ENCODE assay signal across 8 mouse cellular contexts in the genomic region with DNA sequence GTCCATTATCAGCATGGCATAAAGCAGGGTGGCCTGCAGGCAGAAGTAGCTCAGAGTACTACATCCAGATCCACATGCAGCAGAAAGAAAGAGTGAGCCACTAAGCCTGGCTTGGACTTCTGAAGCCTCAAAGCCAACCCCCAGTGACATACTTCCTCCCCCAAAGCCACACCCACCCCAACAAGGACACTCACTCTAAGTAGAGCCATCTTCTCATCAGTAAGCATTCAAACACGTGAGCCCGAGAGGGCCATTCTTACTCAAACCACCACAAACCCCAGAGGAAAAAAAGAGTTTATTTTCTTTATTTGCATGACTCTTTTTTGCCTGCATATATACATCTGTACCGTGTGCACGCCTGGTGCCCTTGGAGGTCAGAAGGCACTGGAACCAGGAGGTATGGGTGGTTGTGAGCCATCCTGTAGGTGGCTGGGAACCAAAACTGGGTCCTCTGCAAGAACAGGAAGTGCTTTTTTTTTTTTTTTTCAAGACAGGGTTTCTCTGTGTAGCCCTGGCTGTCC. TPM values are rescaled to one million over a fixed set of nuclear protein-coding genes. Genes with fewer than 3 reads are reported as not detected.
DNase-seq lines count a peak whose midpoint lies in the region; ATAC-seq and TF ChIP-seq lines count a peak whose summit lies in the region.
"Had no signal": no experiment of that assay in that cellular context is flagged by ENCODE, and none has a peak within 500 bp of the region (broad histone marks: within the 10 kb centered on the region; RNA-seq: fewer than 3 reads in every experiment).

No protein-coding gene starts in this region.

- no peaks in the 10 kb centered on the region for H3K27me3 ChIP-seq in hindbrain, embryonic 14.5 days (ENCODE audit: control insufficient read depth, insufficient read depth, low read length)
- H3K27me3 ChIP-seq in lung, embryonic 16.5 days (ENCODE audit: control insufficient read depth, insufficient read depth, low read depth, low read length) = no peaks in the 10 kb centered on the region
- no peaks in the 10 kb centered on the region for H3K27me3 ChIP-seq in stomach, postnatal 0 days (ENCODE audit: control insufficient read depth, insufficient read depth, low read length)

- H3K4me2 ChIP-seq in hindbrain, embryonic 14.5 days (replicated peaks) = peak overlapping the region; percentile 94
- H3K4me2 ChIP-seq in lung, embryonic 16.5 days (ENCODE audit: low read depth, low read length) = peak overlapping the region; percentile 59
- peak overlapping the region; percentile 79 for H3K4me2 ChIP-seq in stomach, postnatal 0 days (replicated peaks; ENCODE audit: low read depth)

- H3K4me3 ChIP-seq in hindbrain, embryonic 14.5 days (replicated peaks; ENCODE audit: low read length) = peak overlapping the region; percentile 86
- peak overlapping the region; percentile 71 for H3K4me3 ChIP-seq in lung, embryonic 16.5 days (ENCODE audit: low read length)
- H3K4me3 ChIP-seq in stomach, postnatal 0 days (ENCODE audit: low read depth, low read length) = peak overlapping the region; percentile 88

- 42% methylated on average over 4 of the region's 4 CpGs for WGBS in hindbrain, embryonic 14.5 days
- 28% methylated on average over 4 of the region's 4 CpGs for WGBS in lung, embryonic 16.5 days
- 30% methylated on average over 4 of the region's 4 CpGs for WGBS in stomach, postnatal 0 days

- H3K27ac ChIP-seq in hindbrain, embryonic 14.5 days = peak overlapping the region; percentile 82
- H3K27ac ChIP-seq in lung, embryonic 16.5 days (ENCODE audit: low read length) = peak overlapping the region; percentile 60
- peak overlapping the region; percentile 35; the same call in 1 of the 2 replicates for H3K27ac ChIP-seq in stomach, postnatal 0 days (replicated peaks)

- H3K4me1 ChIP-seq in hindbrain, embryonic 14.5 days (replicated peaks; ENCODE audit: control insufficient read depth, insufficient read depth, low read length) = peaks cover 19% of the 10 kb centered on the region
- H3K4me1 ChIP-seq in lung, embryonic 16.5 days (replicated peaks; ENCODE audit: control insufficient read depth, insufficient read depth, low read length) = peaks cover 9% of the 10 kb centered on the region
- H3K4me1 ChIP-seq in stomach, postnatal 0 days (replicated peaks; ENCODE audit: control insufficient read depth, insufficient read depth) = 0 out of 2 replicates have a peak, but pooled peaks cover 4% of the 10 kb centered on the region

- TF ChIP-seq CTCF in stomach, postnatal 0 days (IDR thresholded peaks at IDR 0.05; ENCODE audit: low read depth) = no peak

- no peaks in the 10 kb centered on the region for H3K9me3 ChIP-seq in hindbrain, embryonic 14.5 days (ENCODE audit: control insufficient read depth, low read length)
- no peaks in the 10 kb centered on the region for H3K9me3 ChIP-seq in lung, embryonic 16.5 days (ENCODE audit: control insufficient read depth, low read length)
- H3K9me3 ChIP-seq in stomach, postnatal 0 days (ENCODE audit: control insufficient read depth, low read length) = no peaks in the 10 kb centered on the region

- peak overlapping the region; percentile 97 for H3K9ac ChIP-seq in hindbrain, embryonic 14.5 days
- H3K9ac ChIP-seq in lung, embryonic 16.5 days (ENCODE audit: low read length) = peak overlapping the region; percentile 83
- H3K9ac ChIP-seq in stomach, postnatal 0 days (ENCODE audit: low read length) = peak overlapping the region; percentile 35; the same call in 1 of the 2 replicates

- peak; percentile 37 for ATAC-seq in common myeloid progenitor, adult 5-6 weeks (replicated peaks; ENCODE audit: low read depth, poor library complexity, severe bottlenecking)
- ATAC-seq in hindbrain, embryonic 14.5 days (ENCODE audit: low FRiP score) = no peak
- ATAC-seq in lung, embryonic 16.5 days (ENCODE audit: low read depth) = peak; percentile 61
- peak; percentile 3 for ATAC-seq in stomach, postnatal 0 days (ENCODE audit: low FRiP score, low TSS enrichment)

- peak; percentile 40 to 53 for DNase-seq in spleen, postnatal 36 days (ENCODE audit: low spot score in 2 of 2)
- no peak for DNase-seq in spleen, adult 12 weeks (ENCODE audit: low spot score)
- no peak for DNase-seq in hindbrain, embryonic 14.5 days (ENCODE audit: low spot score)
- DNase-seq in stomach, postnatal 0 days (ENCODE audit: low spot score) = no peak
- DNase-seq in thymus, postnatal 10 days (ENCODE audit: low spot score in 2 of 2) = no peak

- H3K36me3 ChIP-seq in hindbrain, embryonic 14.5 days (replicated peaks; ENCODE audit: control insufficient read depth, insufficient read depth) = no peaks in the 10 kb centered on the region
- H3K36me3 ChIP-seq in lung, embryonic 16.5 days (ENCODE audit: control insufficient read depth, insufficient read depth, low read length) = no peaks in the 10 kb centered on the region
- H3K36me3 ChIP-seq in stomach, postnatal 0 days (ENCODE audit: control insufficient read depth, insufficient read depth, low read length) = no peaks in the 10 kb centered on the region

- no peak for TF ChIP-seq EP300 in stomach, postnatal 0 days (optimal IDR thresholded peaks at IDR 0.05)

RNA-seq across cellular contexts. Expression of a gene that starts 0.5 kb away (rescaled TPM):
- 136 and 176 TPM in 2 replicates for total RNA-seq in common myeloid progenitor, adult 5-6 weeks (2017)
- 124 and 146 TPM in 2 replicates for polyA plus RNA-seq in hindbrain, embryonic 14.5 days (2014; fragmentation: Nextera tagmentation; extraction: Ambion mirVana)
- polyA plus RNA-seq in lung, embryonic 16.5 days (2015; fragmentation: Nextera tagmentation; extraction: Ambion mirVana) = 106 and 108 TPM in 2 replicates
- 97.2 and 100 TPM in 2 replicates for polyA plus RNA-seq in stomach, postnatal 0 days (2015; fragmentation: Nextera tagmentation; extraction: Ambion mirVana)

RNA-seq across cellular contexts. Expression of a gene that starts 17.4 kb away (rescaled TPM):
- not detected in 2 replicates for total RNA-seq in common myeloid progenitor, adult 5-6 weeks (2017)
- polyA plus RNA-seq in hindbrain, embryonic 14.5 days (2014; fragmentation: Nextera tagmentation; extraction: Ambion mirVana) = not detected in 2 replicates
- not detected in 2 replicates for polyA plus RNA-seq in lung, embryonic 16.5 days (2015; fragmentation: Nextera tagmentation; extraction: Ambion mirVana)
- polyA plus RNA-seq in stomach, postnatal 0 days (2015; fragmentation: Nextera tagmentation; extraction: Ambion mirVana) = not detected in 2 replicates
- polyA plus RNA-seq: large intestine, adult 2 months had no signal

RNA-seq across cellular contexts. Expression of a gene that starts 42.5 kb away (rescaled TPM):
- total RNA-seq in common myeloid progenitor, adult 5-6 weeks (2017) = 160 and 196 TPM in 2 replicates
- 244 and 255 TPM in 2 replicates for polyA plus RNA-seq in hindbrain, embryonic 14.5 days (2014; fragmentation: Nextera tagmentation; extraction: Ambion mirVana)
- polyA plus RNA-seq in lung, embryonic 16.5 days (2015; fragmentation: Nextera tagmentation; extraction: Ambion mirVana) = 208 and 224 TPM in 2 replicates
- 218 and 234 TPM in 2 replicates for polyA plus RNA-seq in stomach, postnatal 0 days (2015; fragmentation: Nextera tagmentation; extraction: Ambion mirVana)

RNA-seq across cellular contexts. Expression of a gene that starts 42.5 kb away (rescaled TPM):
- total RNA-seq in common myeloid progenitor, adult 5-6 weeks (2017) = 101 and 118 TPM in 2 replicates
- 40.1 and 44.8 TPM in 2 replicates for polyA plus RNA-seq in hindbrain, embryonic 14.5 days (2014; fragmentation: Nextera tagmentation; extraction: Ambion mirVana)
- 29.9 and 32.9 TPM in 2 replicates for polyA plus RNA-seq in lung, embryonic 16.5 days (2015; fragmentation: Nextera tagmentation; extraction: Ambion mirVana)
- 15.2 and 17.5 TPM in 2 replicates for polyA plus RNA-seq in stomach, postnatal 0 days (2015; fragmentation: Nextera tagmentation; extraction: Ambion mirVana)

Comparison
In these comparisons a context has a peak if more than half of its experiments do, and no peak if none do; other contexts are left out.
1. DNase-seq: peak in spleen, postnatal 36 days (2 of 2); none in spleen, adult 12 weeks (single experiment), hindbrain, embryonic 14.5 days (single experiment), stomach, postnatal 0 days (single experiment) and thymus, postnatal 10 days (0 of 2).
2. H3K9ac ChIP-seq: peak in every context shown above with its lines; median percentile 97 in hindbrain, embryonic 14.5 days; 83 in lung, embryonic 16.5 days; 35 in stomach, postnatal 0 days.
3. Peak in every context shown above with its lines, with median percentiles within 50 percentile points of each other: H3K27ac ChIP-seq, H3K4me2 ChIP-seq and H3K4me3 ChIP-seq.